Mouse (Mus musculus) gonadal fat pad, adult 2 months (tissue): ENCODE measurements at regions not wholly inside any gene's neighbourhood (a gene's known extent, or its start where the extent isn't known, plus 50 kb on each side); places are given as distances from the start of the nearest gene placed in this dataset.
"Not testable (repeated sequence)": the region's sequence is repeated elsewhere in the genome, so short reads cannot be mapped to it uniquely, and the experiment has no call there.

Source experiments
- DNase-seq: peaks from one replicate; pipeline ENCODE4 v3.0.0-alpha.2; 2012; ENCODE audit warnings: low read depth

DNA sequence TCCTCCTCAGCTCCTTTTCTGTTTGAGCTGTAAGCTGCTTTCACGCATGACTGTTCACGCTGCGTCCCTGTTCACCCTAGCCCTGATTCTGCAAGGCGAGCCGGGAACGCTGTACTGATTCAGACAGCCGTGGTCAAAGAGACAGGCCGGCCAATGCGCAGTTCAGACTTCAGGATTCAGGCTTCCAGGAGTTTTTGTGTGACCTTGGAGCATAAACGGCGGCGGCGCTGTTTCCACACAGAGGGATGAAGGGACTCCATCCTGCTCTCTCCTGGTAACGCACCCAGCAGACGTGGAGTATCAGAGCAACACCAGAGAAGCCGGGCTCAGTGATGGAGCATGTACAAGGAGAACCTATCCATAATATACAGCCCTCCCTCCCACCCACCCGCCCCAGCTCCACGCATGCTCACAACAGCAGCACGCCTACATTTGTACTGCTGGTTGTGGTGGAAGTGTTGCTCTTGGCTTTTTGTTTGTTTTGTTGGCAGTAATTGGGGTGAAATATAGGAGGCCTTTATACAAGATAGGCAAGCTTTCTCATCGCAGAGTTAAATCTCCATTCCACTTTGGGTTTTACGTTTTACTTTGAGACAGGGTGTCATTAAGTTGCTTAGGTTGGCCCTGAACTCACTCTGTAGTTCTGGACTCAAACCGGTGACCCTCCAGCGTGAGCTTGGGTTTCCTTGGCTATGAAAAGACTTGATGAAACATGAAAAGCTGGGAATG is 98.6 kb upstream of the Cpsf6 start:
- DNase-seq, result no peak

DNA sequence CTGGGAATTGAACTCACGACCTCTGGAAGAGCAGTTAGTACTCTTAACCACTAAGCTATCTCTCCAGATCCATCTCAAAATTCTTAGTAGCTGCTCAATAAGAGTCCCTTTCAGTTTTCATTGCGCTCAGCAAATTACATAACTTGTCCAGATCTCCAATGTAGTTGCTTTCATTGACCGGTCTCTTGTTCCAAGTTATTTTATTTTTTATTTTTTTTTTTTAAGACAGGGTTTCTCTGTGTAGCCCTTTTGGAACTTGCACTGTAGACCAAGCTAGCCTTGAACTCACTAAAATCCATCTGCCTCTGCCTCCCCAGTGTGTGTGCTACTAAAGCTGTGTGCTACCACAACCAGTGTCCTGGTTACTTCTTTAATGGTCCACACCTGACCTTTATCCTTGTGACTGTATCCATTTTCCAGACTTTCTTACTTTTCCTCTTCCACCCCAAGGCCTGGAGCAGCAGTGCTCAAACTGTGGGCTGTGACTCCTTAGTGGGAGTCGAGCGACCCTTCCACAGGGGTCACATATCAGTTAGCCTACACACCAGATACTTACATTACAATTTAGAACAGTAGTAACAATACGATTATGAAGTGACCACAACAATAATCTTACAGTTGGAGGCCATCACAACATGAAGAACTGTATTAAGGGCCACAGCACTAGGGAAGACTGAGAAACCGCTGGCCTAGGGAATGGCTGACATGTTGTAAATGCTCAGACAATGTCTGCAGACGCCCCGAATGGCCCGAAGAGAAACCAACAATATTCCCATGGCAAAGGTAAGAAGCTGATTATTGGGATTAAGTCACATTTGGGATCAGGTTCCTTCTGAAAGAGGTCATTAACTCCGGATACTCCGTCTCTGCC is 97.8 kb upstream of the Cpsf6 start:
- DNase-seq, result no peak

DNA sequence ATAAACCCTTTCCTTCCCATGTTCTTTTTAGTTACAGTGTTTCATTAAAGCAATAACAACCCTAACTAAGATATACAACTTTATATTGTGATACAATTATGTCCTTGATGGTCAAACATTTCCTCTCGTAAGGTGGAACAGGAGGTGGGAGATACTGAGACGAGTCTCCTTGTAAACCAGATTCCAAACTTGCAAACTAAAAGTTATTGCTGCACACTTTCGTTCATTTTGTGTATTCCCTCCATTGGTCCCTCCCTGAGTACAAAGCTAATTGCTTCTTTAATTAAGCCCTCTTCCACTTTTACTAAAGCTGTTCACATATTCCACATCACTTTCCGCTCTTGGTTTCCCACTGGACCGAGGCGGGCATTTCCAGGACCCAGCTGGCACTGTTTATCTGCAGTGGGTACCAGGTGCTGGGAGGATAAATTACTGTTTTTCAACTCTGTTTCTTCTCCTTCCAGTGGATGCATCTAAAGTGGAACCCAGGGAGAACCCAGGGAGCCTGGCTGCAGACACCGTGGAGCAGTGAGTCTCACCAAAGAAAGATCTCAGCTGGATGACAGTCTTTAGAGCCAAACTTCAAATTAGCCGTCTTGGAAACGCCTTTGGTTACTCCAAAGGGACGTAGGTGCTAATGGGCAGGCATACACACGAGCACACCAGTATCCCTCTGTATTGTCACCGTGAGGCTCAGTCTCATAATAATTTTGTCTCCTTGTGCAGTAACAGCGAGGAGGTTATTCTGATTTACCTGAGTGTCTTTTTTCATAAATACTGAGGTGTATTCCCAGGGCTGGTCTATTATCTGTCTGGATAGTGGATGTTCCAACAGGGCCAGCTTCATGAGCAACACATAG is 95.5 kb upstream of the Cpsf6 start:
- DNase-seq, result no peak

DNA sequence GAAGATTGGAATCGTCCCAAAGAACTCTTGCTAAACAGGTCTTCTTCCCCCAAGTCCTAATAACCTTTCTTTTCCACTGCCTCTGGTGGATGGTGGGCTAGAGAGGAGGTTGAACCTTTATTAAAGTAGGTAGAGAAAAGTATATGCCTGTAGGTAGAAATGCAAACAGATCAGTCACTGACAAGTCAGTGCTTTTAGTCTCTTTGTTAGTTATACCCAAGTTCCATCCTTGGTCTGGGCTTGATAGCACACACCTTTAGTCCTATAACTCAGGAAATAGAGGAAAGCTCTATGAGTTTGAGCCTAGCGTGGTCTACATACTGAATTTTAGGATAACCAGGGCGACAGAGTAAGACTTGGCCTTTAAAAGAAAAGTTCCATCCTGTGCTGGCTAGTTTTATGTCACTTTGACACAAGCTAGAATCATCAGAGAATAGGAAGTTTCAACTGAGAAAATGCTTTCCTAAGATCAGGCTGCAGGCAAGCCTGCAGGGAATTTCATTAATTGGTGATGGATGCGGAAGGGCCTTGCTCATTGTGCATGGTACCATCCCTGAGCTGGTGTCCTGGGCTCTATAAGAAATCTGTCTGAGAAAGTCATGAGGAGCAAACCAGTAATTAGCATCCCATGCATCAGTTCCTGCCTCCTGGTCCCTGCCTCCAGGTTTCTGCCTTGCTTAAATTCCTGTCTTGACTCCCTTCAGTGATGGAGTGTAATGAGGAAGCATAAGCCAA is 94.7 kb upstream of the Cpsf6 start:
- no peak for DNase-seq

DNA sequence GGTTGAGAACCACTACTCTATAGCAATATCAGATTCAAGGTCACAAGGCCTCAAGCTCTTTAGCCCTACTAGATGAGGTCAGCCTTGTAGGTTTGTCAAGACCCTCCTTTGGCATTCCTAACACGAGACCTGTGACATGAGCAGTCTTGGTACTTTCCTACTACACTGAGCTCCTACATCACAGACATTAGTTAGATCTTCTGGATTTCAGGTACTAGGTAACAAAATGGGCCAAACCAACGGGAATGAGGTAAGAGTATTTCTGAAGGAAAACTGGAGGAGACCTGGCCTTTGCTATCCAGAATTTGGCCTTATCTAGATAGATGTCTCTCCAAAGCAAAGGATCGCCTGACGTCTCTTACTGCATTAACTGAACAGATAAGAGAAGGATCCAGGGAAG is 93.7 kb upstream of the Cpsf6 start:
- no peak for DNase-seq

DNA sequence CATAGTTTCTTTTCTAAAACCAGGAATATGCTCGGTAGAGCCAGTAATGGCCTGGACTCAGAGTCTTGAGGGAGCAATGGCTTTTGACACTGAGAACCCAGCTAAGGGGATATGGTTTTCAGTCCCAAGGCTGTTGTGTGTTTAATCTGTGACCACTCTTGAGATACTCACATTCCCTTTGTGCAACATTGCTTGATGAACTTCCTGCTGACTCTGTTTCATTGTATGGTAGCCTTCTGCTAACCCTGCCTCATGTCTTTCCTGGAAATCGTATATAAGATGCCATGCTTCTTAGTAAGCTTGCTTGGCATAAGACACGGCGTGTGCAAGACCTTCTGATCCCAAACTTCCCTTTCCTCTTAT is 92.7 kb upstream of the Cpsf6 start:
- DNase-seq, result no peak

DNA sequence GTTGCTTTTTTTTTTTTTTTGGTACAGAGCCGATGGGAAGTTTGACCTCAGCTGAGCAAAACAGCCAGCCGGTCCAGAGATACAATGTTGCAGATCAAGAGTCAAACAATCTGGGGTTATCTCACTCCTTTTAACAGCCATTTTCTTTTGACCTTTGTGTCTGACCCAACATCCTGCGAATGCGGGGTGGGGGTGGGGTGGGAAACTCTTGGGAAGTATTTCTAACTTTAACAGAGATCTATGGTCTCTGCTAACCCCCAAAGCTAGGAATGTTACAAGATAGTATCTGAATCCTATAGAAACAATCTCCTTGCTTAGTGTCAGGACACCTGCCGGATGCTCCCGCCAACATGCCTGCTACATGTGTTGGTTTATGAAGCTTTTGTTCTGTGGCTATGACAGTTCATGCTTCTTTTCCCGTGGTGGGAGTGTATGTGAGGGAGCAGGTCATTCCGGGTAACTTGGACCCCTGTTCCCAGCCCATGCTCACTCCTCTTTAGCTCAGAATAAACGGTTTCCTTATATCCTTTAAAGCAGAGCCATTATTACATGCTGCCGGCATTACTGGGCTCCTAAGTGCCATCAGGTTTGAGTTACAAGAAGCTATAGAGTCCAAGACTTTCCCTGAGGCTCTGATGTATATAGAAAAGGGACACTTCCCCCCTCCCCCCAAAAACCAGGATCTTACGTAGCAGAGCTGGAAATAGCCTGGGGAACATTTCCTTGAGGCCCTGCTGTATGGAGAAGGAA is 92.2 kb upstream of the Cpsf6 start:
- DNase-seq, result no peak

DNA sequence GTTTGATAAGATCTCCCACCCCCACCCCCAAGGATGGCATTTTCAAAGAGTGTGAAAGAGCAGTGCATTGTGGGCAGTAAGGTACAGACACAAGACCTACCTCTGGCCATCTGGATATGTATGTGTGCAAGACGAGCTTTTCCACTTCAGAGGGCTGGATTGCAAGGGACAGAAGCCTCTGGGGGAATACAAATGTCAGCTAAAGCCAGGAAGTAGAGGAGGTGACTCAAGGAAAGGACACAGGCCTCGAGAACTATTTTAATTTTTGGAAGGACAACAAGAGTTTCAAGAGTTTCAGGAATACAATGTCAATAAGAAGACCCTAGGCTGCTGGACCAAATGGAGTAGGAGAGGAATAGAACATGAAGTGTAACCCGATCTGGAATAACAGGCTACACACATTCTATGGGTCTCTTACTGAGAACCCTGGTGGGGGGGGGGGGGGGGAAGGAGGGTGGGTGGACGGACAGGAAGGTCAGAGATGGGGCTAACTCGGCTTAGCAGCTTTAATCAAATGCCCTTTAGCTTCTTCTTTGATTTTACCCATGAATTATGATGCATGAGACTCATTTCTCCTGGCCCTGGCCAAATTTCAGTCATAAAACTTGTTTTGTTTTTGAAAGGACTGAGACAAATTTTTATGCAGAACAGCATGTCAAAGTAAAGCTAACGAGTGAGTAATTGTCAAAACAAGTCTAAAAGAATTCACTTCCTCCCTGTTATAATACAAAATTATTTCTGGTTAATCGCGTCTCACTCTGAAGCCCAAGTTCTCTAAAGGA is 91.4 kb upstream of the Cpsf6 start:
- DNase-seq, result no peak

DNA sequence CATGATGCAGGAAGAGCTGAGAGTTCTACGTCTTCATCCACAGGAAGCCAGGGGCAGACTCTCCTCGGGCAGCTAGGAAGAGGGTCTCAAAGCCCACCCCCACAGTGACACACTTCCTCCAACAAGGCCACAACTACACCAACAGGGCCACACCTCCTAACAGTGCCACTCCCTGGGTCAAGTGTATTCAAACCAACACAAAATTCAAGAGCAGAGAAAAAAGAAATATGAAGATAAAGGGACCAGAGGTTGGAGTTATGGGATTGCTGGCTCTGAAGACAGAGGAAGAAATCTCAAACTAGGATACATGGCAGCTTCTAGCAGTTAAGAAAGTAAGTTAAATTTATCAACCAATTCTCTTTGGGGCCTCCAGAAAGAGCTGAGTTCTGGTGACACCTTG is 90.7 kb upstream of the Cpsf6 start:
- DNase-seq, result no peak

DNA sequence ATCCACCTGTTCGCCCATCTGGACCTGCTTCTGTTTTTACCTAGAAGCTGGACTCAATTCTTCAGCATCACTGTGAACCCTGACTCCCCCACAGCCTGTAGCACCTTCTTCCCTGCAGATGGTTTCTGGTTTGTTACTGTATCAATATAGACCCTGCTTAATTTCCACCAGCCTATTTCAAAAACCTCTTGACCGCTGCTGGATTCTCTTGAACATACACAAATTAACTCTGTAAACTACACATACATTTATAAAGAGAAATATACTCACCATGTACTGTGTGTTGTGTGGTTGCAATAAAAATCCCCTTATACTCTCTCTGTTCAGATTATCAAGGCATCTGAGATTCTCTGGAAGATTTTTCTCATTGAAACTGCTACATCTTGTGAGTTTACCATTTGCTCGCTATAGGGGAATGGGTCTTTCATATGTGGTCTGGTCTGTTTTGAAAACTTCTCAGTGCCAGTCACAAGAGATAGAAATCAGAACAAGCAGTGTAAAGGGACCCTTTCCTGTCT is 89.8 kb upstream of the Cpsf6 start:
- no peak for DNase-seq

DNA sequence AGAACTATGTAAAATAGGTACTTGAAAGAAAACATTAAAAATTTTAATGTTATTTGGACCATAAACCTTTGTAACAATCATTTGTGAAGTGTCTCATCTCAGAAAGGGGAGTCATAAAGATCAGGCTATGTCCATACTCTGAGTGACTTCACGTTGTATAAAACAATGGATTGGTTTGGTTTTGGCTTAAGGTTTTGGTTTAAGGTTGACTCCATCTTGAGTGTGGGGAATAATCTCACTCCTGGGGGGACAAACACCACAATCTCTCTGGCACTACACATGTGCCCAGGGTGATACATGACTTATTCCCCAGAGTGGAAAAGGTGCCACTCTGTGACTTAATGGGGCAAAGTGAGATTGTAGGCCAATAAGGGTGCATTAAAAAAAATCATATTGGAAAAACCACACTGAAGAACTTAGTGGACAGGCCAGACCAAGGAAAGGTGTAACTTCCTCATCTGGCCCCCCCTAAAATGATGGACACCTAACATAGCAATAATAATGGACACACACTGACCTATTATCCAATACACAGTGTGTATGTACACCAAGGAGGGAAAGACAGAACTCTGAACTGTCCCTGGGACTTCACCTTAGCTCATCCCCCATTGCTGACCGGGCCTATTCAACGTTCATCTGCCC is 89.2 kb upstream of the Cpsf6 start:
- no peak for DNase-seq

DNA sequence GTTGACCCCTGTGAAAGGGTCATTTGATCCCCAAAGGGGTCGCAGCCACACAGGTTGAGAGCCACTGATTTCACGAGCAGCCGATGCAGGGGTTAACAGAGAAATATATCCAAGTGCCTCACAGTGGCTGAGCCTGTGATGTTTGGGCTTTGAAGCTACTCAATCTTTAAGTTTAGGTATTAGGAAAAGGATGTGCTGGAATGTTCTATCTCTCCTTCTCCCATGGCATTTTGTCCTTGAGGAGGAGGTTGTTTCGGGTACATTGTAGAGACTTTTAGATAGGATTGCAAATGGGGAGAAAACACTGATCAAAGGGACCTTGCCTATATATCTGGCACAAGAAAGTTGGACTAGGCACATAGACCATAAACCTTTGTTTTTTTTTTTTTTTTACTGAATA is 88.6 kb upstream of the Cpsf6 start:
- no peak for DNase-seq

DNA sequence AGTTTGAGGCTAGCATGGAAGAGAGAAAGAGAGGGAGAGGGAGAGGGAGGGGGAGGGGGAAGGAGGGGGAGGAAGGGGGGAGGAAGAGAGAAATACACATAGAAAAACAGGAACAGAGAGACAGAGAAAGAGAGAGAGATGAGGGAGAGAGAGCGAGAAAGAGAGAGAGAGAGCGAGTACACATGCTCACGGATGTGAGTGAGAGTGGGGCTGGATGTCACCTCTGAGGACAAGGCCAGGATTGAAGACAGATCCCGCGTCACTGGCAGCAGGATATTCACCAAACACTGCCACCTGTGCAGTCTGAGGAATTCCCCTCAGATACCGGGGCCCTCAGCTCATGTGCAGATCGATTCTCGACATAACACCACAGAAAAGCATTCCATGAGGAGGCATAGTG is 87.3 kb upstream of the Cpsf6 start:
- no peak for DNase-seq

DNA sequence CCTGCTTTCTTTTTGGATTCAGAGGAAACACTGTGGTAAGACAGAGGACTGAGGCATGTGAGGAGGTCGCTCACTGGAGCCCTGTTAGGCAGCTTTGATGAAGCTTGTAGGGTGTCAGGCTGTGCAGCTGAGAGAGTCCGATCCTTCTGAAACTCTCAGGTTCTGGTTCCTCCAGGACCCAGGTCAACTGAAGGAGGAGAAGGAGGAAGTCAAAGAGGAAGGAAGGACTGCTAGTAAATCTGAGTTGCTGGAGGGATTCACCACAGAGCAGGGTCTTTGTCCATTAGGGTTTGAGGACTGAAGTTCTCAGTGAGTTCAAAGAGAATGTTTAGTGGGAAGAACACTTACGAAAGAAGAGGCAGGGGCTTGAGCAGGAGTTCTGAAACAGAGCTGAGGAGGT is 86.6 kb upstream of the Cpsf6 start:
- DNase-seq, result no peak

DNA sequence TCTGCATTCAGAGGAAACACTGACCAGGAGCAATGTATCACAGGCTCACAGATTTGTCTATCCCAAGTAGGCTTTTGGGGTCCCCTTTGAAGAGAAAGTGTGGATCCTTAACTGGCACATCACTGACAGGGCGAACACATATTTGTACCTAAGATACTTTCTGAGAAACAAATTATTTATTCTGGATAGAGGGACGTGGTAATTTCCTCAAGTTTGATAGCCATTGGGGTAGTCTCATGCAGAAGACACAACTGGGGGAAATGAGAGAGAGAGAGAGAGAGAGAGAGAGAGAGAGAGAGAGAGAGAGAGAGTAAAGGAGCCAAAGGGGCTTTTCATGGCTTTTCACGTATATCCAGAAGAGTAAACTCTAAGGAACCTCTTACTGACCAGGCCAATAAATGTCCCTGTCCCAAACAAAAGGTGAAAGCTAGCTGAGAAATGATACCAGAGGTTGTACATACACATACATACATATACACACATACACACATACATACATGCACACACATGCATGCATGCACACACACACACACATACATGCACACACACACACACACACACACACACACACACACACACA is 85.9 kb upstream of the Cpsf6 start:
- no peak for DNase-seq

DNA sequence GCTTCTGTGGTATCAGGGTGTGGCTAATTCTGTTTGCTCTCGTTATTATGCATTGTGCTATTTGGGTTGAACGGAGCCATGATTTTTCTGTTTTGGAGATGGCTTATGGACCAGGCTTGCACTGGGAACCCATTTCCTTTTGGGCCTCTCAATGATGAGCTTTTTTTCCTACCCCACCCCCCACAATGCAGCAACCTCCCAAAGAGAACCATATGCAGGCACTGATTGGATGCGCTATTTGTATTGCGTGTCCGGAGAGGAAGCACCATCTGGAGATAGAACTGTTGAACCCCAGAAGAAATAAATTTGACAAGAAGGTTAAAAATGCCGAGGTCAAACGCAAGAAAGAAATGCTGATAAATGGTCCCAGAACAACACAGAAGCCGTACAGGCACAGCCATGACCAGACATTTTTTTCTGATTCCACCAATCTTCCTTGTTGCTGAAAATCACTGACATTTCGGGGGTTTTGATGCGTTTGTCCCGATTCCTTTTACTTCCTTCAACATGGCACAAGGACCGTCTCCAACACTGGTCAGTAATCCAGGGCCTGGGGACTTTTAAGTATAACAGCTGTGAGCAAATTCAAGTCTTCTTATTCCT is 85.3 kb upstream of the Cpsf6 start:
- no peak for DNase-seq

DNA sequence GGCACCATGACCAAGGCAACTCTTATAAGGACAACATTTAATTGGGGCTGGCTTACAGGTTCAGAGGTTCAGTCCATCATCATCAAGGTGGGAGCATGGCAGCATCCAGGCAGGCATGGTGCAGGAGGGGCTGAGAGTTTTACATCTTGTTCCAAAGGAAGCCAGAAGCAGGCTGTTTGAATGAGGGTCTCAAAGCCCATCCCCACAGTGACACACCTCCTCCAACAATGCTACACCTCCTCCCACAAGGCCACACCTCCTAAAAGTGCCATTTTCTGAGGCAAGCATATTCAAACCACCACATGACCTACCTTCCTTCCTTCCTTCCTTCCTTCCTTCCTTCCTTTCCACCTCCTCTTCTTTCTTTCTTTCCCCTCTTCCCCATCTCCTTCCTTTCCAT is 84.5 kb upstream of the Cpsf6 start:
- not testable (repeated sequence) for DNase-seq

DNA sequence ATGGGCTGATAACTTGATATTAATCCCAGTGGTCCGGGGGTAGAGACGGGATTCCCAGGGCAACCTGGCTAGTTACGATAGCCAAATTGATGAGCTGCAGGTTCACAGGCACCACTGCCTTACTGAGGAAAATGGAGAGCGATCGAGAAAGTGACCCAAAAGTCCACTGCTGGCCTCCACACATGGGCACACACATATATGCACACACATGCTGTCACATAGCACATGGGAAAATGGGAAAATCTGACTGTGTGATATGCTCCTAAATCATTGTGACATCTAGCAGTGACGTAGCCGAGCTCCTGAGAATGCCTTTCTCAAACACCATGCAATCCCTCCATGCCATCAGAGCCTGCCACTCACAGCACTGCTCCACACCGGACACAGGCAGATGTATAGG is 83.8 kb upstream of the Cpsf6 start:
- no peak for DNase-seq

DNA sequence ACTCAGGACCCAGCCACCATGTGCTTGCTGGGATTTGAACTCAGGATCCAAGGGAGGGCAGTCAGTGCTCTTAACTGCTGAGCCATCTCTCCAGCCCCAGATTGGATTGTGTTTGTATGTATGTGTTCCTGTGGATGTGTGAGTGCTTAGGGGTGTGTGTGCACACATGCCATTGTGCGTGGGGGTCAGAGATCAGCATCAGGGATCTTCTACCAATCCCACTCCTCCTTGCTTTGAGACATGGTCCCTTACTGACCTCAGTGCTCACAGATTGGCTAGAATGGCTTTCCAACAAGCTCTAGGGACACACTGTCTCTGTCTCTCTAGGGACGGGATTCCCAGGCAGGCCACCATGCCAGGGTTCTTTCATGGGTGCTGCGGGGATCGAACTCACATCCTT is 83.1 kb upstream of the Cpsf6 start:
- no peak for DNase-seq
